Mouse (Mus musculus) heart, postnatal 0 days (tissue): ENCODE measurements at regions not wholly inside any gene's neighbourhood (a gene's known extent, or its start where the extent isn't known, plus 50 kb on each side); places are given as distances from the start of the nearest gene placed in this dataset.

Source experiments
- ATAC-seq: fragments of 200-750 bp; cut with Nextera tagmentation; 2 replicates; pipeline ENCODE4 v1.8.0; 2017; ENCODE audit warnings: low read depth, moderate number of reproducible peaks, moderate library complexity; ENCODE audit not compliant: insufficient read depth
- DNase-seq: peaks from one replicate; pipeline ENCODE4 v3.0.0-alpha.2; 2016; ENCODE audit warnings: low spot score
- H3K27ac ChIP-seq: fragments of 300-500 bp; sonication (generic); 2 replicates; pipeline ENCODE4 v1.5.1; 2014; ENCODE audit warnings: low read depth, mild to moderate bottlenecking
- H3K27me3 ChIP-seq: fragments of 300-500 bp; sonication (generic); 2 replicates; pipeline ENCODE4 v1.6.1; 2014; ENCODE audit warnings: low read length, mixed read lengths; ENCODE audit not compliant: control insufficient read depth, insufficient read depth
- H3K36me3 ChIP-seq: fragments of 300-500 bp; sonication (generic); replicated peaks from 2 replicates; pipeline ENCODE4 v1.6.1; 2014; ENCODE audit warnings: low read length, mixed read lengths; ENCODE audit not compliant: control insufficient read depth, insufficient read depth
- H3K4me1 ChIP-seq: fragments of 300-500 bp; sonication (generic); 2 replicates; pipeline ENCODE4 v1.6.1; 2014; ENCODE audit warnings: antibody characterized with exemption; ENCODE audit not compliant: control insufficient read depth, insufficient read depth
- H3K4me2 ChIP-seq: fragments of 300-500 bp; sonication (generic); 2 replicates; pipeline ENCODE4 v1.6.1; 2014; ENCODE audit warnings: low read depth, mild to moderate bottlenecking, low read length, moderate library complexity
- H3K4me3 ChIP-seq: fragments of 300-500 bp; sonication (generic); 2 replicates; pipeline ENCODE4 v1.5.1; 2014; ENCODE audit warnings: low read depth, low read length
- H3K9ac ChIP-seq: fragments of 300-500 bp; sonication (generic); replicated peaks from 2 replicates; pipeline ENCODE4 v1.6.1; 2014; ENCODE audit warnings: low read depth, low read length, mixed read lengths
- H3K9me3 ChIP-seq: fragments of 300-500 bp; sonication (generic); replicated peaks from 2 replicates; pipeline ENCODE4 v1.6.1; 2016; ENCODE audit warnings: low read length; ENCODE audit not compliant: control insufficient read depth
- CTCF ChIP-seq: IDR thresholded peaks from 2 replicates; pipeline ENCODE4 v1.5.1; 2016; ENCODE audit warnings: antibody characterized with exemption, control low read depth, low read depth
- EP300 ChIP-seq: IDR thresholded peaks from 2 replicates; pipeline ENCODE4 v1.6.1; 2016; ENCODE audit warnings: antibody characterized with exemption, low read depth
- WGBS: fragments of 180-500 bp; shearing (Covaris S2); extraction: QIAGEN DNeasy Blood & Tissue Kit; methylation state at CpG from one replicate; pipeline ENCODE4 v1.1.7; 2014; 5-methylcytosine and 5-hydroxymethylcytosine counted together

DNA sequence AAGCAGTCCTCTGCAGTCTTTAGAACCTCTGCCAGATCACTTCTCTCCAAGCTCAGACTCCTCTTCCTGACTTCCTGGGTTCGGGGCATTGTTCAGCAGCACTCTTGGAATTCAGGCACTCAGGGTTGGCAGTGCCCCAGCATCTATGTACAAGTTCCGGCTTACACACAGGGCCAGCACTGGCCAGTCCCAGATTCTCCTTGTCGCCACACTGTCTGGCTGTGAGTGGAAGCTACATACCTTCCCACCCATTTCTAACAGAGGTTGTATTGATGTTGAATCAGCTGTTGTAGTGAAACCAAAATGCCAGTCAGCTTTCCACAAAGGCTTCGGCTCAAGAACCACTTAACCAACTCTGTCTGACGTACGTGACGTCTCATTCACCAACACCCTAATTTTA lies 190.7 kb upstream of the F930015N05Rik start:
- peak; percentile 58 for DNase-seq
- H3K4me2 ChIP-seq: peak overlapping the region; percentile 10; the same call in 1 of the 2 replicates
- peaks cover 5% of the 10 kb centered on the region; the same call in 1 of the 2 replicates for H3K27me3 ChIP-seq
- TF ChIP-seq CTCF (no peak), EP300 (no peak)
- peak; percentile 39; the same call in 1 of the 2 replicates for ATAC-seq
- WGBS: 23% methylated on average over 7 of the region's 7 CpGs
- no peak overlapping the region for H3K4me3 ChIP-seq
- no peaks in the 10 kb centered on the region for H3K36me3 ChIP-seq
- no peaks in the 10 kb centered on the region for H3K4me1 ChIP-seq
- no peak overlapping the region for H3K9ac ChIP-seq
- H3K9me3 ChIP-seq: no peaks in the 10 kb centered on the region
- H3K27ac ChIP-seq: no peak overlapping the region

- Histone ChIP-seq H3K4me1 (no peaks in the 10 kb centered on the region), H3K9me3 (peaks cover 9% of the 10 kb centered on the region; the same call in 1 of the 2 replicates), H3K36me3 (no peaks in the 10 kb centered on the region), H3K27ac (no peak overlapping the region), H3K4me3 (no peak overlapping the region), H3K9ac (no peak overlapping the region), H3K4me2 (no peak overlapping the region), H3K27me3 (no peaks in the 10 kb centered on the region)
- no peak for ATAC-seq
- TF ChIP-seq CTCF: no peak
- no peak for TF ChIP-seq EP300
- WGBS: 86% methylated on average over 4 of the region's 4 CpGs
- DNase-seq: no peak
Observed at GRCm38 (mm10) chr11:64640947-64641346, 204.5 kb upstream of the F930015N05Rik start.

DNA sequence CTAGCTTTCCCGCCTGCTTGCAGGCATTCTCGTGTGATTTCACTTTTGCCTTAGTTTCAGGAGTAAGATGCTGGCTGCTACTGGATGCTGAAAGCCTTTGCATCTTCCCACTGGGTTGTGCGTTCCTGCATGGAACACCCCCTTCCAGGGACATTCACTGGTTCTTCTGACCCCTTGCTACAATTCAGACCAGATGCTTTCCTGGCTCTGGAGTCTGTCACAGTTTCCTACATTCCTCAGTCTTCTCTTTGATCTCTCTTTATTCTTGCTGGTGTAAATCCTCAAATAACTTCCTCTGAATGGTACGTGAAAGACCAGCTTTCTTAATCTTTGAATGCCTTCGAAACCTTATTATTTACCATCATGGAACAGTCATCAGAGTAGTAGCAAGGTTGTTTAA lies 206.7 kb upstream of the F930015N05Rik start:
- 58% methylated on average over 5 of the region's 5 CpGs for WGBS
- Histone ChIP-seq H3K9ac (no peak overlapping the region), H3K27ac (no peak overlapping the region), H3K4me1 (no peaks in the 10 kb centered on the region), H3K4me3 (no peak overlapping the region), H3K9me3 (no peaks in the 10 kb centered on the region), H3K4me2 (no peak overlapping the region), H3K27me3 (no peaks in the 10 kb centered on the region), H3K36me3 (no peaks in the 10 kb centered on the region)
- DNase-seq: no peak
- no peak for ATAC-seq
- TF ChIP-seq EP300: no peak

- H3K4me3 ChIP-seq: no peak overlapping the region
- DNase-seq: no peak
- H3K4me1 ChIP-seq: no peaks in the 10 kb centered on the region
- 45% methylated on average over 2 of the region's 2 CpGs for WGBS
- H3K36me3 ChIP-seq: no peaks in the 10 kb centered on the region
- ATAC-seq: no peak
- TF ChIP-seq CTCF: no peak
- TF ChIP-seq EP300: no peak
- H3K9me3 ChIP-seq: no peaks in the 10 kb centered on the region
- no peak overlapping the region for H3K27ac ChIP-seq
- no peak overlapping the region for H3K4me2 ChIP-seq
- no peak overlapping the region for H3K9ac ChIP-seq
- 0 out of 2 replicates have a peak, but pooled peaks cover 4% of the 10 kb centered on the region for H3K27me3 ChIP-seq
Observed at GRCm38 (mm10) chr11:64647938-64648337, 211.5 kb upstream of the F930015N05Rik start.

DNA sequence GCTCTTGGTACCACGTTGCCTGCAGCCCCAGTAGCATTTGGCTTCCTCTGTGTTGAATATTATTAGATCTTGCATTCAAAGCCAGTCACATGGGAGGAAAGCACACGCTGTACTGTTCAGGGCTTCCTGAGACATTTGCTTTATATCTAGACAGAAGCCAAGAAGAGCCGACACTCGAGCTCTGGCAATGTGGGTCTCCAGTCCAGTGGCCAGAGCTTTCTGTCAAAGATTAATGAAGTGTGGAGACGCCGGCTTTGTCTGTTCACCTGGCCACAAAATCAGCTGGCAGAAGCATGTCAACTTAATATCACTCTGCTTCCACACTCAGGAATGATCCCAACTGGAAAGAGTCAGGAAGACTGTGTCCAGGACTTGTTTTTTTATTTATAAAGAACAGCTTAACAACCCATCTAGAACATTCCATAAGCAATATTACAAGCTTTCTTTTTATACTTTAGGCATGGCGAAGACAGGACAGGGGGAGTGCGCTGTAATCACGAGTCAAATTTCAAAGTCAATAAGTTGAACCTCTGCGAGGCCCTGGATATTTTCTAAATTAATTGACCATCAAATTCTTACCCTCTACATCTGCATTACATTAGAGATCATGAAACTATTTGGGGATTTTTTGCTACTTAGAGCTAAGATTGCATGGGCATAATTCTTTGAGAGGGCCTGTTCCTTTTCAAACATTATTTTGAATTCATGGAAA lies 214.3 kb upstream of the F930015N05Rik start:
- H3K4me2 ChIP-seq: no peak overlapping the region

GRCm38 (mm10) chr11:64652811-64653210 lies 216.4 kb upstream of the F930015N05Rik start:
- H3K27me3 ChIP-seq: 0 out of 2 replicates have a peak, but pooled peaks cover 4% of the 10 kb centered on the region
- TF ChIP-seq EP300 (no peak), CTCF (no peak)
- H3K36me3 ChIP-seq: no peaks in the 10 kb centered on the region
- no peak overlapping the region for H3K4me3 ChIP-seq
- no peak overlapping the region for H3K9ac ChIP-seq
- no peak for DNase-seq
- no peak overlapping the region for H3K27ac ChIP-seq
- no peak overlapping the region for H3K4me2 ChIP-seq
- H3K4me1 ChIP-seq: no peaks in the 10 kb centered on the region
- no peak for ATAC-seq
- H3K9me3 ChIP-seq: no peaks in the 10 kb centered on the region

More for the DNA sequence above, 214.3 kb upstream of the F930015N05Rik start:
- no peak for TF ChIP-seq EP300
- no peak for TF ChIP-seq CTCF
- no peak for ATAC-seq
- Histone ChIP-seq H3K27me3 (0 out of 2 replicates have a peak, but pooled peaks cover 4% of the 10 kb centered on the region), H3K4me1 (no peaks in the 10 kb centered on the region), H3K36me3 (no peaks in the 10 kb centered on the region), H3K4me3 (no peak overlapping the region), H3K9ac (no peak overlapping the region), H3K27ac (no peak overlapping the region), H3K9me3 (no peaks in the 10 kb centered on the region)
- 75% methylated on average over 10 of the region's 10 CpGs for WGBS
- no peak for DNase-seq
